Mouse (Mus musculus): ENCODE measurements at regions not wholly inside any gene's neighbourhood (a gene's known extent, or its start where the extent isn't known, plus 50 kb on each side); places are given as distances from the start of the nearest gene placed in this dataset.
A peak's percentile ranks its signal among the peaks of the same experiment; 100 is the strongest.

GRCm38 (mm10) chr7:36958255-36958654, 260.3 kb downstream of the Tshz3 start:
- H3K27ac ChIP-seq: peak overlapping the region; percentile 58; the same call in 1 of the 2 replicates
- peak; percentile 56 for DNase-seq
- no peak overlapping the region for H3K4me3 ChIP-seq
- no peak for TF ChIP-seq CTCF (IDR thresholded peaks at IDR 0.05)
- intact Hi-C loops (cut with DNase I): loop anchor here (5.0 kb wide), 1 partner anchor 266 kb away; no protein-coding TSS in a partner anchor

GRCm38 (mm10) chr7:36971772-36972171, 273.9 kb downstream of the Tshz3 start:
- Histone ChIP-seq H3K27ac (no peak overlapping the region), H3K4me3 (no peak overlapping the region)
- intact Hi-C loops (cut with DNase I): no loop called here
- DNase-seq: no peak
- TF ChIP-seq CTCF (IDR thresholded peaks at IDR 0.05): no peak

- DNase-seq: no peak
- intact Hi-C loops (cut with DNase I): loop anchor here (1.0 kb wide), 1 partner anchor 283 kb away; no protein-coding TSS in a partner anchor
- no peak overlapping the region for H3K4me3 ChIP-seq
- TF ChIP-seq CTCF (IDR thresholded peaks at IDR 0.05): no peak
- H3K27ac ChIP-seq: no peak overlapping the region
Measured at GRCm38 (mm10) chr7:36973654-36974320, 275.9 kb downstream of the Tshz3 start.

GRCm38 (mm10) chr7:36974573-36974972, 276.7 kb downstream of the Tshz3 start:
- Histone ChIP-seq H3K4me3 (no peak overlapping the region), H3K27ac (no peak overlapping the region)
- TF ChIP-seq CTCF (IDR thresholded peaks at IDR 0.05): peak; percentile 62
- intact Hi-C loops (cut with DNase I): loop anchor here (1.0 kb wide), 1 partner anchor 284 kb away; no protein-coding TSS in a partner anchor
- peak; percentile 32 for DNase-seq

GRCm38 (mm10) chr7:36975475-36975874, 277.6 kb downstream of the Tshz3 start:
- no peak for DNase-seq
- TF ChIP-seq CTCF (IDR thresholded peaks at IDR 0.05): peak; percentile 63
- intact Hi-C loops (cut with DNase I): loop anchor here (5.0 kb wide), 1 partner anchor 353 kb away; no protein-coding TSS in a partner anchor
- no peak overlapping the region for H3K27ac ChIP-seq
- H3K4me3 ChIP-seq: peak overlapping the region; percentile 46

GRCm38 (mm10) chr7:36977819-36978218, 279.9 kb downstream of the Tshz3 start:
- Histone ChIP-seq H3K4me3 (no peak overlapping the region), H3K27ac (no peak overlapping the region)
- no peak for DNase-seq
- TF ChIP-seq CTCF (IDR thresholded peaks at IDR 0.05): no peak
- intact Hi-C loops (cut with DNase I): loop anchor here (5.0 kb wide), 1 partner anchor 356 kb away; no protein-coding TSS in a partner anchor

GRCm38 (mm10) chr7:36989380-36989779, 291.5 kb downstream of the Tshz3 start:
- Histone ChIP-seq H3K4me3 (no peak overlapping the region), H3K27ac (no peak overlapping the region)
- intact Hi-C loops (cut with DNase I): no loop called here
- no peak for TF ChIP-seq CTCF (IDR thresholded peaks at IDR 0.05)
- DNase-seq: no peak

- Histone ChIP-seq H3K27ac (no peak overlapping the region), H3K4me3 (no peak overlapping the region)
- no peak for TF ChIP-seq CTCF (IDR thresholded peaks at IDR 0.05)
- peak; percentile 26 for DNase-seq
- intact Hi-C loops (cut with DNase I): no loop called here
Measured at GRCm38 (mm10) chr7:37004601-37005000, 306.7 kb downstream of the Tshz3 start.

GRCm38 (mm10) chr7:37005701-37006100, 307.8 kb downstream of the Tshz3 start:
- no peak overlapping the region for H3K27ac ChIP-seq
- no peak overlapping the region for H3K4me3 ChIP-seq
- intact Hi-C loops (cut with DNase I): no loop called here
- DNase-seq: no peak
- TF ChIP-seq CTCF (IDR thresholded peaks at IDR 0.05): peak; percentile 30; the same call in 1 of the 2 replicates

GRCm38 (mm10) chr7:37006921-37007320, 309.0 kb downstream of the Tshz3 start:
- DNase-seq: peak; percentile 62
- intact Hi-C loops (cut with DNase I): no loop called here
- peak overlapping the region; percentile 28; the same call in 1 of the 2 replicates for H3K27ac ChIP-seq
- peak overlapping the region; percentile 60 for H3K4me3 ChIP-seq
- TF ChIP-seq CTCF (IDR thresholded peaks at IDR 0.05): no peak

- intact Hi-C loops (cut with DNase I): no loop called here
- TF ChIP-seq CTCF (IDR thresholded peaks at IDR 0.05): no peak
- no peak overlapping the region; the same call in 1 of the 2 replicates for H3K4me3 ChIP-seq
- DNase-seq: peak; percentile 44
- H3K27ac ChIP-seq: peak overlapping the region; percentile 73
Measured at GRCm38 (mm10) chr7:37011180-37011754, 313.3 kb downstream of the Tshz3 start.

GRCm38 (mm10) chr7:37020078-37020477, 322.2 kb downstream of the Tshz3 start:
- intact Hi-C loops (cut with DNase I): no loop called here
- TF ChIP-seq CTCF (IDR thresholded peaks at IDR 0.05): no peak
- no peak overlapping the region for H3K4me3 ChIP-seq
- H3K27ac ChIP-seq: no peak overlapping the region
- no peak for DNase-seq

- no peak for TF ChIP-seq CTCF (IDR thresholded peaks at IDR 0.05)
- no peak overlapping the region for H3K4me3 ChIP-seq
- H3K27ac ChIP-seq: no peak overlapping the region
- intact Hi-C loops (cut with DNase I): no loop called here
- no peak for DNase-seq
Measured at GRCm38 (mm10) chr7:37024501-37025025, 326.6 kb downstream of the Tshz3 start.

Data from gastrocnemius, adult 2 months (tissue).